Mouse (Mus musculus) lung, embryonic 16.5 days (tissue): ENCODE measurements around the gene Nit1. TPM values are rescaled to one million over a fixed set of nuclear protein-coding genes. Genes with fewer than 3 reads are reported as not detected.
A peak's percentile ranks its signal among the peaks of the same experiment; 100 is the strongest.

Source experiments
- ATAC-seq: fragments of 200-750 bp; cut with Nextera tagmentation; 2 replicates; pipeline ENCODE4 v1.8.0; 2017; ENCODE audit warnings: low read depth, mild to moderate bottlenecking, moderate library complexity
- H3K27ac ChIP-seq: fragments of 300-500 bp; sonication (generic); 2 replicates; pipeline ENCODE4 v1.5.1; 2014; ENCODE audit warnings: mild to moderate bottlenecking, control low read depth, low read length
- H3K27me3 ChIP-seq: fragments of 300-500 bp; sonication (generic); 2 replicates; pipeline ENCODE4 v1.6.1; 2014; ENCODE audit warnings: low read depth, low read length, mixed read lengths; ENCODE audit not compliant: control insufficient read depth, insufficient read depth
- H3K36me3 ChIP-seq: fragments of 300-500 bp; sonication (generic); 2 replicates; pipeline ENCODE4 v1.6.1; 2014; ENCODE audit warnings: low read length; ENCODE audit not compliant: control insufficient read depth, insufficient read depth
- H3K4me1 ChIP-seq: fragments of 300-500 bp; sonication (generic); replicated peaks from 2 replicates; pipeline ENCODE4 v1.6.1; 2014; ENCODE audit warnings: low read length, mixed read lengths; ENCODE audit not compliant: control insufficient read depth, insufficient read depth
- H3K4me2 ChIP-seq: fragments of 300-500 bp; sonication (generic); 2 replicates; pipeline ENCODE4 v1.6.1; 2014; ENCODE audit warnings: low read depth, low read length, control low read depth
- H3K4me3 ChIP-seq: fragments of 300-500 bp; sonication (generic); 2 replicates; pipeline ENCODE4 v1.5.1; 2014; ENCODE audit warnings: mild to moderate bottlenecking, low read length, control low read depth
- H3K9ac ChIP-seq: fragments of 300-500 bp; sonication (generic); 2 replicates; pipeline ENCODE4 v1.6.1; 2014; ENCODE audit warnings: low read length, control low read depth
- H3K9me3 ChIP-seq: fragments of 300-500 bp; sonication (generic); 2 replicates; pipeline ENCODE4 v1.6.1; 2016; ENCODE audit warnings: low read length; ENCODE audit not compliant: control insufficient read depth
- WGBS: fragments of 180-500 bp; shearing (Covaris S2); extraction: QIAGEN DNeasy Blood & Tissue Kit; methylation state at CpG from one replicate; pipeline ENCODE4 v1.1.7; 2014; 5-methylcytosine and 5-hydroxymethylcytosine counted together
- polyA plus RNA-seq: library from polyadenylated mRNA; unstranded; fragments of >200 nt; fragmentation: Nextera tagmentation; extraction: Ambion mirVana; gene quantifications from 2 replicates; pipeline ENCODE4 v1.2.1, GENCODE M21; 2015

The Nit1 gene
- polyA plus RNA-seq, 1 experiment from 2014 or later, result 43.5 TPM

DNA sequence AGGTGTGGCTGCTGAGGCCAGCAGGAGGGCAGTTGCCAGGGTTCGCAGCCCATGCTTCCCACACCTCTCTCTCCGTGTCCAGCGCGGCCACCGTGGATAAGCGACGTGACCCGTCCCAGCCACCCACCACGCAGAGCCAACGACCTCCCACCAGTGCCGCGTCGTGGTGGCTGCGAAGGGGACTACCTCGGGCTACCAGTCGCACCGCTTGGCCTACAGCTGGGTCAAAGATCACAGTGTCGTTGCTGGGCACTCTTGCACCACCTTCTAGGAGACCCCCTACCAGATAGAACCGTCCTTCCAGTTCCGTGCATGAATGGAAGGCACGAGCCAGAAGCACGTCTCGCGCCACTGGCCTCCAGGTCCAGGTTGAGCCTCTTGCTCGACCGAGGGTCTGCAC lies 14.8 kb upstream of the Nit1 start:
- peak overlapping the region; percentile 32; the same call in 1 of the 2 replicates for H3K27ac ChIP-seq

GRCm38 (mm10) chr1:171358421-171358820 lies 13.0 kb upstream of the Nit1 start:
- Histone ChIP-seq H3K4me3 (no peak overlapping the region), H3K36me3 (peaks cover 5% of the 10 kb centered on the region; the same call in 1 of the 2 replicates), H3K27ac (no peak overlapping the region), H3K4me1 (peaks cover 9% of the 10 kb centered on the region), H3K4me2 (no peak overlapping the region), H3K9me3 (no peaks in the 10 kb centered on the region), H3K9ac (no peak overlapping the region), H3K27me3 (no peaks in the 10 kb centered on the region)
- ATAC-seq, result no peak
- 59% methylated on average over 4 of the region's 4 CpGs for WGBS

More for the DNA sequence above, 14.8 kb upstream of the Nit1 start:
- H3K4me1 ChIP-seq, result peaks cover 9% of the 10 kb centered on the region
- peak; percentile 37 for ATAC-seq
- peak overlapping the region; percentile 53 for H3K4me3 ChIP-seq
- H3K27me3 ChIP-seq, result no peaks in the 10 kb centered on the region
- peaks cover 5% of the 10 kb centered on the region; the same call in 1 of the 2 replicates for H3K36me3 ChIP-seq
- H3K9me3 ChIP-seq, result no peaks in the 10 kb centered on the region
- H3K9ac ChIP-seq, result peak overlapping the region; percentile 70
- 11% methylated on average over 26 of the region's 26 CpGs for WGBS
- peak overlapping the region; percentile 59 for H3K4me2 ChIP-seq

DNA sequence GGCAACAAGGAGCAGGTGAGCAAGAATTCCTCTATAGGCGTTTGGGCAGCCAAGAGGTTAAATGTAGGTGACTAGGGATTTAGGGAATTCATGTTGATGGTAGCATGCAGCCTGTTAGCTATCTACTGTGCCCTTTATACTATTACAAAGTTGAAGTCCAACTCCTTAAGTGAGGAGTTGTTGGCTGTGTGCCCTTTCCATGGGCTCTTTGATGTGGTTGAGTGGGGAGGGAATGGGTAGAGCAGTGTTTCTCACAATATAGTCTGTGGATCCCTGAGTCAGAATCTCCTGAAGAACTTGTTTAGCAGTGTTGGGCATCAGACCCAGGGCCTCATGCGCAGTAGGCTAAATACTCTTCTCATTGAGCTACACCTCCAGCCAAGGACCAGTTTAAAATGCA lies 11.4 kb upstream of the Nit1 start:
- Histone ChIP-seq H3K9me3 (no peaks in the 10 kb centered on the region), H3K27ac (no peak overlapping the region), H3K27me3 (no peaks in the 10 kb centered on the region), H3K4me1 (peaks cover 12% of the 10 kb centered on the region), H3K4me2 (no peak overlapping the region), H3K4me3 (no peak overlapping the region), H3K36me3 (peaks cover 5% of the 10 kb centered on the region; the same call in 1 of the 2 replicates), H3K9ac (no peak overlapping the region)
- 71% methylated on average over 2 of the region's 2 CpGs for WGBS
- ATAC-seq, result no peak

DNA sequence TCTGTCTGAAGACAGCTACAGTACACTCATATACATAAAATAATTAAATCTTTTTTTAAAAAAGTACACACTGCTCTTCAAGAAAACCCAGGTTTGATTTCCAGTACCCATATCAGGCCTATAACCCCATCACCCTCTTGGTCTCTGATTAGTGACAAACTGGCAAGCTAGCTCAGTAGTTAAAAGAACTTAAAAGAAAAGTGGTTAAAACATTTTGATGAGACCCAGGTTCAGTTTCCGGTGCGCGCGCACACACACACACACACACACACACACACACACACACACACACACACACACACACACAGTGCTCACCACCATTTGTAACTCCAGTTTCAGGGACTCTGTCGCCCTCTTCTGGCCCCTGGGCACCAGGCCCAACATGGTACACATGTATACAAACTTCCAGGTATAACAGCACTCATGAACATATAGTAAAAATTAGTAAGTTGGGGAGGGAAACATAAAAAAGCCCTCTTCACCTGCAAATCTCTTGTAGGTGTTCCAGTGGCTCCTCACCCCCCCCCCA lies 10.4 kb upstream of the Nit1 start:
- Histone ChIP-seq H3K9me3 (no peaks in the 10 kb centered on the region), H3K4me2 (no peak overlapping the region), H3K27ac (no peak overlapping the region), H3K36me3 (peaks cover 5% of the 10 kb centered on the region; the same call in 1 of the 2 replicates), H3K27me3 (no peaks in the 10 kb centered on the region), H3K4me1 (peaks cover 10% of the 10 kb centered on the region), H3K4me3 (no peak overlapping the region), H3K9ac (no peak overlapping the region)
- WGBS, result 79% methylated on average over 5 of the region's 5 CpGs
- ATAC-seq, result no peak

DNA sequence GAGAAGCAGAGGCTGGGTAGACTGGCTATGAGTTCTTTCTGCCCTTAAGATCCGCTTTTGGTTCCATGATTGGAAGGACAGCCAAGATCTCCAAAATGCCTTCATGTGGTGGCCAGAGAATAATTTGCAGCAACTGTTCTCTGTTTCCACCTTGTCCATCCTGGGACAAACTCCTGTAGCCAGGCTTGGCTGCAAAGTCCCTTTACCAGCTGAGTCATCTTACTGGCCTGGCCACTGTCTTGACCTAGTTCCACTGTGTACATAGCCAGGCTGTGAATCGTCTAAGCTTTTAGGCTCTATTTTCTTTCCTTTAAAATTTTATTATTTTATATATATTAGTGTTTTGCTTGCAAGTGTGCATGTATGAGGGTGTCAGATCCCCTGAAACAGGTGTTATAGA lies 3.8 kb upstream of the Nit1 start:
- peaks cover 4% of the 10 kb centered on the region; the same call in 1 of the 2 replicates for H3K9me3 ChIP-seq
- no peak overlapping the region for H3K27ac ChIP-seq
- H3K27me3 ChIP-seq, result no peaks in the 10 kb centered on the region
- no peak overlapping the region for H3K4me2 ChIP-seq
- no peak overlapping the region for H3K9ac ChIP-seq
- WGBS, result 78% methylated on average over 2 of the region's 2 CpGs
- ATAC-seq, result no peak
- no peak overlapping the region for H3K4me3 ChIP-seq
- peaks cover 13% of the 10 kb centered on the region for H3K4me1 ChIP-seq
- no peaks in the 10 kb centered on the region for H3K36me3 ChIP-seq

DNA sequence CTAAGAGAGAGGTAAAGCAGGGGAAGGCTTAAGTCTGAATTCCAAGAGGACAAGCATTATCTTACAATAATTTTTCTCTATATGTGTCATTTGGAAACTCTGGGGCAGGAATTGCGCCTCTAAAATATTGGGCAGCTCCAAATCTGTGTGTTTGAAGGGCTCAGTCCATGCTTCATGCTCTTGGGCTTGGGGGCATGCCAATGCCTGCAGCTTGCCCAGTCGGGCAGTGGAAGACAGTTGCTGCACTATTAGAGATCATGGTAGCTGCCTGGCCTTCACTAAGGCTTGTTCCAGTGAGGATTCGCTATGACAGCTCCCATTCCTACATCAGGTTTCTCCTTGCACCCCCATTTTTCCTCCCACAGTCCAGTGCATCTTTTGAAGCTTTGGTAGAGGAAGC lies 3.2 kb upstream of the Nit1 start:
- H3K9ac ChIP-seq, result no peak overlapping the region
- H3K4me1 ChIP-seq, result peaks cover 15% of the 10 kb centered on the region
- H3K4me3 ChIP-seq, result no peak overlapping the region
- H3K36me3 ChIP-seq, result no peaks in the 10 kb centered on the region
- ATAC-seq, result no peak
- H3K27ac ChIP-seq, result no peak overlapping the region
- 90% methylated on average over 3 of the region's 3 CpGs for WGBS
- H3K4me2 ChIP-seq, result no peak overlapping the region
- H3K9me3 ChIP-seq, result peaks cover 4% of the 10 kb centered on the region; the same call in 1 of the 2 replicates
- no peaks in the 10 kb centered on the region for H3K27me3 ChIP-seq

- Histone ChIP-seq H3K4me3 (peak overlapping the region; percentile 79), H3K4me1 (peaks cover 11% of the 10 kb centered on the region), H3K27me3 (no peaks in the 10 kb centered on the region), H3K9me3 (peaks cover 4% of the 10 kb centered on the region; the same call in 1 of the 2 replicates), H3K36me3 (peaks cover 11% of the 10 kb centered on the region; the same call in 1 of the 2 replicates), H3K27ac (no peak overlapping the region; the same call in 1 of the 2 replicates), H3K4me2 (peak overlapping the region; percentile 81), H3K9ac (peak overlapping the region; percentile 82)
- ATAC-seq, result no peak
- WGBS, result under 1% methylated on average over 14 of the region's 14 CpGs
These were observed 627 bp upstream of the Nit1 start for GRCm38 (mm10) chr1:171346095-171346450.

GRCm38 (mm10) chr1:171344715-171345114 lies 731 bp downstream of the Nit1 start:
- H3K27ac ChIP-seq, result peak overlapping the region; percentile 26; the same call in 1 of the 2 replicates
- H3K4me1 ChIP-seq, result peaks cover 11% of the 10 kb centered on the region
- H3K4me2 ChIP-seq, result peak overlapping the region; percentile 81
- H3K36me3 ChIP-seq, result peaks cover 20% of the 10 kb centered on the region
- peak overlapping the region; percentile 79 for H3K4me3 ChIP-seq
- H3K27me3 ChIP-seq, result no peaks in the 10 kb centered on the region
- WGBS, result 70% methylated on average over 9 of the region's 9 CpGs
- peaks cover 4% of the 10 kb centered on the region; the same call in 1 of the 2 replicates for H3K9me3 ChIP-seq
- peak overlapping the region; percentile 82 for H3K9ac ChIP-seq
- no peak for ATAC-seq

DNA sequence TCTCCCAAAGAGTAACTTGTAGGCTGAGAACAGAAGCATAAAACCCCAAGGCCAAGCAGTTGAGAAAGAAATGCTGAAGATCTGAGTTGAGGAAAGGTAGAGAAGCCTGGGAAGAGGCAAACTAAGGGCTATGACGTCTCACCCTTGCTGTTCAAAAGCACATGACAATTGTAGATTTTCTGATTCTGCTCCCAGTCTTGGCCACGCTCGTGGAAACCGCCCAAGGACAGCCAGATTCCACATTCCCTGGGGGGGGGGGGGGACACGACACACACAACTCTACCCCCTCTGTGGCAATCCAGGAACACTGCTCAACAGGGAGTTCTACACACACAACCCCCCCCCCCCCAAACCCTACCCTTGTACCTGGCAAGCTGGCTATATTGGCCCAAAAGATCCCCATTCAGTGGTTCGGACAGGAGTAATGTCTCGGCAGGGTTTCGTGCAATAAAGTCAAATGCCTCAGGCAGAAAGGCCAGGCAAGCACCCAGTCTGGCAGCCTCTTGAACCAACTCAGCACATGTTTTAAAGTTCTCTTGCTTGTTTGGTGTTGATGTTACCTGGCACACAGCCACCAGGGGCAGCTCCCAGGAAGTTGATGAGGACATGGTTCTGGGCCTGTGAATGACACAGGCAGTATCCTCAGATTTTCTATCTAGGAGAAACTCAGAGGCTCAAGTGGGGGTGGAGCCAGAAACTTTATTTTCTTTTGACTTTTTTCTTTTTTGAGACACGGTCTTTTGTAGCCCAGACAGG lies 1.3 kb downstream of the Nit1 start:
- Histone ChIP-seq H3K4me2 (peak overlapping the region; percentile 81), H3K27me3 (no peaks in the 10 kb centered on the region), H3K27ac (no peak overlapping the region), H3K4me1 (peaks cover 11% of the 10 kb centered on the region), H3K36me3 (peaks cover 25% of the 10 kb centered on the region), H3K4me3 (no peak overlapping the region), H3K9ac (no peak overlapping the region), H3K9me3 (peaks cover 4% of the 10 kb centered on the region; the same call in 1 of the 2 replicates)
- 73% methylated on average over 9 of the region's 9 CpGs for WGBS
- ATAC-seq, result 0 out of 2 replicates have a peak, but pooled peaks have one; percentile 13
